Mouse (Mus musculus) G1E (cell line): ENCODE results near the gene Rpl39l.

Experiments used
- CTCF ChIP-seq: IDR thresholded peaks from 2 replicates; pipeline ENCODE4 v1.5.1; 2012; ENCODE audit warnings: low read depth, low read length, inconsistent platforms, mixed read lengths
- GATA1 ChIP-seq: IDR thresholded peaks from 2 replicates; pipeline ENCODE4 v1.6.1; 2012; ENCODE audit warnings: borderline replicate concordance, low read length, inconsistent platforms, mixed read lengths
- GATA2 ChIP-seq: IDR thresholded peaks from 2 replicates; pipeline ENCODE4 v1.6.1; 2012; ENCODE audit warnings: low read depth, low read length, inconsistent platforms, borderline replicate concordance
- POLR2AphosphoS5 ChIP-seq: IDR thresholded peaks from 2 replicates; pipeline ENCODE4 v1.6.1; 2012; ENCODE audit warnings: low read depth, low read length, inconsistent platforms; ENCODE audit not compliant: insufficient replicate concordance
- TAL1 ChIP-seq: conservative IDR thresholded peaks from 2 replicates; pipeline ENCODE4 v1.6.1; 2012; ENCODE audit warnings: low read depth, low read length, inconsistent platforms, mixed read lengths

DNA sequence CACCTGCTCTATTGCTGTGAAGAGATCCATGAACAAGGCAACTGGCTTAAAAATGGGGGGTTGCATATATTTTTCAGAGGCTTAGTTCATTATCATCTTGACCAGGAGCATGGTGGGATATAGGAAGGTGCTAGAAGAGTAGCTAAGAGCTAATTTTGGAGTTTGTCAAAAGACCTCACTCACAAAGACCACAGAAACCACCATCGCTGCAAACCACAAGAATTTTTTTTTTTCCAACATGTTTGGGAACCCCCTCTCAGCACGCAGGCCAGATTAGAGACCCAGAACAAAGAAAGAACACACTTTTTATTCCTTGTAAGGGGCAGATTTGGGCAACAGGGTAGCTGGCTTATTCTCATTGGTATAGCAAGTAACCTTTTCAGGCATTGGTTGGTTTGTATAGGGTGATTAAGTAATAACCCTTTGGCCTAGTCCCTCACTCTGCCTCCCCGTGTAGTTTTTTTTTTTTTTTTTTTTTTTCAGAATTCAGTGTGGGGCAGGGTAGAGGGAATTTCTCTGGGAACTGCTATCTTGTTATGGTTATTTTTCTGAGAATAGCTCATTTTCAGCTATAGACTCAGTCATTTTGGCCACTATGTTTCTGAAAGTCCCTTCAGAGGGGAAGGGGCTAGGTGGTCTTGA, 2.3 kb downstream of the Rpl39l start:
- no peak for TF ChIP-seq CTCF
- TF ChIP-seq GATA1 = no peak
- TF ChIP-seq TAL1 = no peak
- TF ChIP-seq POLR2AphosphoS5 = no peak
- TF ChIP-seq GATA2 = no peak
